Mouse (Mus musculus): ENCODE data around the gene Bbx. TPM values are rescaled to one million over a fixed set of nuclear protein-coding genes. Genes with fewer than 3 reads are reported as not detected.

Bbx gene
- 10 to 100 TPM; 48.9 to 54.1 TPM for total RNA-seq (2023)

GRCm38 (mm10) chr16:50432062-50432878 is at the start of gene Bbx:
Gene Bbx (minus strand): TSS chr16:50432390.

Other genes with a start within 250 kb of the Bbx start
- gene Ccdc54, start 158.8 kb upstream of the Bbx start, total RNA-seq (2023), result not detected

All from B cell, adult 67 days (primary cell).